Mouse (Mus musculus): ENCODE measurements around the gene Fndc1.

Fndc1 gene

GRCm38 (mm10) chr17:7820176-7820575 lies 6.9 kb downstream of the Fndc1 start:
- no peak for DNase-seq (ENCODE audit: low spot score in 2 of 2)

- DNase-seq (ENCODE audit: low spot score in 2 of 2), result no peak
Measured at GRCm38 (mm10) chr17:7816602-7817001, 10.5 kb downstream of the Fndc1 start.

DNA sequence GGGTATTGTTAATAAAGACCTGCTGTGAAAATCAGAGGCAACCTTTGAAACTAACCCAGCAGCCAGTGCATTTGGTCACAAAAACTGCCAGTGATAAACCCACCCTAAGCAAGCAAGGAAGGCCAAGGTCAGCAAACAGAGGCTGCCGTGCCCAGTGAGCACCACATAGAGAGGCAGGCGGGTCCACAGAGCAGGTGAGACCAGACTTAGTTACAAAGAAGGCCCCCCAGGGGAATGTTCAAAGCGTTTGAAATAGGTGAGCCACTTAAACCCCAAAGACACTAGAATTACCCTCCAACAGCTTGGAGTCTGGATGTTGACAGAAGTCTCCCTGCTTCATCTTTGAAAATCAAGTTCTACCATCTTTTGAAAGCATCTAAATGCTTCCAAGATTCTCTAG lies 12.7 kb downstream of the Fndc1 start:
- no peak for DNase-seq (ENCODE audit: low spot score in 2 of 2)

- no peak for DNase-seq (ENCODE audit: low spot score in 2 of 2)
Measured at GRCm38 (mm10) chr17:7808043-7808442, 19.1 kb downstream of the Fndc1 start.

GRCm38 (mm10) chr17:7805105-7805504 lies 22.0 kb downstream of the Fndc1 start:
- DNase-seq (ENCODE audit: low spot score in 2 of 2), result no peak

DNA sequence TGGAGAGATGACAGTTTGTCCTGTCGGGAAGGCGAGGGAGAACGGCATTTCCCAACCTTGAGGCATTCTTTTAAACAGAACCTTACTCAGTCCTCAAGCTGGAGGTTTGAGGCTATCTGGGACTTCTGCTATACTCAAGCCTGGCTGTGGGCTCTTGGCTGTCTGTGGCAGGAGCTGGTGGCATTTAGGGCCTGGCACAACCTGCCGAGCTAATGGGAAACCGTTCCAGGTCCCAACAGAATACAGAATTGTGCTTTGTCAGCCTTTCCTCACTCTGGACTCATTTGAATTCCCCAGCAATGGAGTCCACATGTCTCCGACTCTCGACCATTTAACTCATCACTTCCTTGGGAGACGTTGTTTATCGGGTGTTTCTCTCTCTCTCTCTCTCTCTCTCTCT lies 24.6 kb downstream of the Fndc1 start:
- no peak for DNase-seq (ENCODE audit: low spot score in 2 of 2)

DNA sequence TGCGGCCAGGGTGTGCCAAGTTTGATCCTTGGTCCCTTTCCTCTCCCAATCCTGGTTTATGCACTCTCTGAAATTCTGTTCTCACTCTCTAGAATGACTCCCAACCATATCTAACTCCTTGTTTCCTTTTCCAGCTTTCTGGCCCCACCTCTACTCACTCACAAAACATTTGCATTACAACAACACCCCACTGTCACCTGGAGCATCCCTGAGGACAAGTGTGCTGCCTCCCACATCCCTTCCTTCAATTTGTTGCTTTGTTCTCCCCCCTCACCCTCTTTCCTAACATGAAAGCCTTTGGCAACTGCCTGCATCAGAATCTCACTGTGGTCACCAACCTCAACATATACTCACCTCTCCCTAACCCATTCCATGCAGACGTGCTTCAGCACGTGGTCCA lies 27.2 kb downstream of the Fndc1 start:
- no peak for DNase-seq (ENCODE audit: low spot score in 2 of 2)

DNA sequence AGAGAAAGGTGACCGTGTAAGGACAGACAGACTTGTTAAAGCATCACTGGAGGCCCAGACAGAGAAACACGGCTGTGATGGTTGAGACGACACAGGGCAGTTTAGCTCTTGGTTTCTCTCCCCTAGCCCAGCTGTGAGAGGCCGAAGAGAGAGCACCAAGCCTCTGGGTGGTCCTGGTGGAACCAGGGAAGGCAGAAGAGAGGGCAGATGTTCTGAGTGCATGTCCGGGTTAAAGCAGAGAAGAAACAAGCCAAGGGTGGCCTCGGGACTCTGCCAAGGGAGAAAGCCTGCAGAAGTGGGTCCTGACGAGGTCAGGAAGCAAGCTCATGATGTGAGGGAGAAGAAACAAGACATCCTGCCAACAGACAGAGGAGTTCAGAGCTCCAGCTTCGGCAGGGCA lies 31.5 kb downstream of the Fndc1 start:
- no peak for DNase-seq (ENCODE audit: low spot score in 2 of 2)

DNA sequence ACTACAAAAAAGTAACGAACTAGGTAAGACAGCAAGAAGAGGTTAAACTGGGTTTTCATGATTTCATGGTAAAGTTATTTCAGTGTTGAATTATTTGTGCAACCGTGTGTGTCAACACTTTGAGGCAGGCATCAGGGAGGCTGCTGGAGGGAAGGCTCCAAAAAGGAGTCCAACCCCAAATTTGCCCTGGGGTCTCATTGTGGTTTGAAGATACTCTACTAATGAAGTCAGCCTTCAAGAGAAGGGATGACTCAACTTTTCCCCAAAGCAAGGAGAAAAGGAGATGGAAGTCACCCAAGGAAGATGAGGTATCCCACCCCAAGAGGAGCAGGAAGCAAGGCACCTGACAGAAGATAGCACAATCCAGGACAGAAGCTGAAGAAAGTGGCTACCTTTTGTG lies 31.9 kb downstream of the Fndc1 start:
- no peak for DNase-seq (ENCODE audit: low spot score in 2 of 2)

GRCm38 (mm10) chr17:7794093-7794492 lies 33.0 kb downstream of the Fndc1 start:
- DNase-seq (ENCODE audit: low spot score in 2 of 2), result no peak

- DNase-seq (ENCODE audit: low spot score in 2 of 2), result no peak
Measured at GRCm38 (mm10) chr17:7790512-7790911, 36.6 kb downstream of the Fndc1 start.

DNA sequence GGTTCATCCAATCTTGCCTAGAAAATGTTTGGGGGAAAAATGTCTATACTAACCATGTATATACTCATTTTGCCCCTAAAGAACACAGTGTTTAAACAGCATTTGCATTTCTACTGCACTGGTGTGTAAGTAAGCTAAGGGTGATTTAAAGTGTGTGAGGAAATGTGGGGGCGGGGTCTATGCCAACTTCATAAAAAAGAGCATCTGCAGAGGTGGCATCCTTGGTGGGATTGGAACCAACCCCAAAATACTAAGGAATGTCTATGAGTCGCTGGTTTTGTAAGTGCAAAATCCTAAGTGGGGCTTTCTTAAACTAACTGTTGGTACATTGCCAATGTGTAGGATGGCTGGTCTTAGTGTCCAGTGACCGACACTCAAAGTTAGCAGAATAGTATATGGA lies 53.0 kb downstream of the Fndc1 start:
- DNase-seq (ENCODE audit: low spot score in 2 of 2), result no peak

DNA sequence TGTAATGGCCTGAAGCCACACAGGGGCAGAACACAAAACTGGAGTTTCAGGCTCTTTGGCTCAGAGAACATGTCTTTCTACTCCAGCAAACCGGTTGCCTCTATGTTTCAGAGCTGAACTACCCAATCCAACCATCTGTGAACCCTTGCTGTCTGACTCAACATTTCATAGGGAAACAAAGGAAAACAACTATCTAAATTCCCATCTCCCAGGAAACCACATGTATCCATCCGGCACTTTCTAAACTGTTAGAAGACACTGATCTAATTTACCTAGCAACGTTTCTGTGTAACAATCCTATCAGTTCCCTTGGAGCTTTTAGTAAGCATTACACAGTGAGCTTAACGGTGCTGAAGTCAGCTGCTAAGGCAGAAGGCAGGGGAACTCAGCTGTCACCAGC lies 67.3 kb downstream of the Fndc1 start:
- no peak for DNase-seq (ENCODE audit: low spot score in 2 of 2)

DNA sequence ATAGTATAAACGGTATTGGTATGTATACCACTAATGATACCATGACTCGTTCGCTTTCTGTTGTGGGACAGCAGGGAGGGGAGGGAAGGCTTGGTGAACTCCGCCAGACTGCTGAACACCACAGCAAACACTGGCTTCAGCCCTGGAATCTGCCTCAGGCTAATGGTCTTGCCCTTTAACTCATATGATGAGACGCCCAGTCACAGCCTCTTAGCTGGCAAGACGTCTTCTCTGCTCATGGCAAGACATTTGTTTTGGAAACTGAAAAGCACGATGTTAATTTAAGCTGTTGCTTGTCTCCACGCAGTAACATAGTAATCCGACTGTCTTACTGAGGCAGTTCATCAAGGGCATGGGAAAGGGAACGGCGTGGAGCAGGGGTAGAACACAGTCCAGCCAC lies 72.1 kb downstream of the Fndc1 start:
- DNase-seq (ENCODE audit: low spot score in 2 of 2), result no peak

DNA sequence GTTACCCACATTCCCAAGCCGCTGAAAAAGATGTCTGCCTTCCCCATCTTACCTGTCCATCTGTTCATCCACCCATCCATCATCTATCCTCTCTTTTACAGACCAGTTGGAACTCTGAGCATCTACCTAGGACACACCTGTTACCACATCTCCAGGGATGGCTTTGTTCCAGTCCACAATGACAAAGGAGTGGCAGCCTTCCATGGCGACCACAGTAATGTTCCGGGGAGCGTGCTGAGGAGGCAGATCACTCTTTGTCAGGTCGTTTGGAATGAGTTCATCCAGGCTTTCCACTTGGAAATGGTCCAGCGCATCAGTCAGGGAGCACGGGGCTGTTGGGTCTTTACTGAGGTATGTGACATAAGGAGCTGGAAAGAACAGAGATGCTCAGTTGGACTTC lies 73.7 kb downstream of the Fndc1 start:
- no peak for DNase-seq (ENCODE audit: low spot score in 2 of 2)

DNA sequence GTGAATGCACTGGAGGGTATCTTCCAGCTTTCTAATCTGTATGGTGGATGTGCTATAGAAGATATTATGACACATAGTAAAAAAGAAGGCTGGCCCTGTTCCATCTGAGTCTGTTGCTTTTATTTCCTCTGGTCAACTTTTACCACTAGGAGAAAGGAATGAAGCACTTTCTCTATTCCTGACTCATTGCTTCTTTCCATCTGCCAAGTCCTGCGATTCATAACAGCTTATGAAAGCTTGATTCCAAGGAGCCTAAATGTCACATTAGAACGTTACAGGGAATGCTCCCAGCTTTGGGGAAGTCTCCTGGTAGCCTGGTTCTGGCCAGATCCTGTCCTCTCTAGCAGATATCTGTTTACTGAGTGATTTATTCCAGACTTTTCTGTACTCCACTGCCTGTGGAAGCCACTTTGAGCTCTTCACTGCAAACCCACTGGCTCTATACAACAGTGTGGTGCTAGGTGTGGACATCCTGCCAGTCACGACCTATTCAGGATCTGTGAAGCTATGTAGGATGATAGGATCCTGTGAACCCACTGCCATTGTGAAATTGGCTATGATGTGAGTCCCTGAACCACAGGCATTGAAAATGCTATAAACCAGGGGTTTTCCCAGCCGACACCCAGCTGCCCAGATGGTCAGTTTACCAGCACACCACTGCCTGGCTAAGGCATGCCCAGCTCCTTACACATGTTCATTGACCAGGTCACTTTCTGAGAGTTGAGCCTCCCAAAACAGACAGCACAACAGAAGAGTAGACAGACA lies 77.9 kb downstream of the Fndc1 start:
- DNase-seq (ENCODE audit: low spot score in 2 of 2), result no peak

GRCm38 (mm10) chr17:7746841-7747240 lies 80.3 kb downstream of the Fndc1 start:
- no peak for DNase-seq (ENCODE audit: low spot score in 2 of 2)

- no peak for DNase-seq (ENCODE audit: low spot score in 2 of 2)
Measured at GRCm38 (mm10) chr17:7744976-7745375, 82.1 kb downstream of the Fndc1 start.

DNA sequence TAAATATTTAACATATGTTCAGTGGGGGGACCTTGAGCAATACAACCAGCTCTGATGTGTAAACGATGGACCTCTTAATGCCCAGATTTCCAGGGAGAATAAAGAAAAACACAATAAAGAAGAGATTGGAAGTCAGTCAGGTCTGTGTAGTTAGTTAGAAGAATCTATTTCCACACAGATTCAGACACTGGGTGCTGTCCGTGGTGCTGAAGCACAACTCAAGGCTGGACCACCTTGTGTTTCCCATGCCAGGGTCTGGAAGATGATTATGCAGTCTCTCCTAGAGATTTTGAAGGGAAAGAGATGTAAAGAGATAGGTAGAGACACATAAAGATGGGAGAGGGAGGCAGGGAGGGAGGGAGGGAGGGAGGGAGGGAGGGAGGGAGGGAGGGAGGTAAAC lies 86.1 kb downstream of the Fndc1 start:
- no peak for DNase-seq (ENCODE audit: low spot score in 2 of 2)

DNA sequence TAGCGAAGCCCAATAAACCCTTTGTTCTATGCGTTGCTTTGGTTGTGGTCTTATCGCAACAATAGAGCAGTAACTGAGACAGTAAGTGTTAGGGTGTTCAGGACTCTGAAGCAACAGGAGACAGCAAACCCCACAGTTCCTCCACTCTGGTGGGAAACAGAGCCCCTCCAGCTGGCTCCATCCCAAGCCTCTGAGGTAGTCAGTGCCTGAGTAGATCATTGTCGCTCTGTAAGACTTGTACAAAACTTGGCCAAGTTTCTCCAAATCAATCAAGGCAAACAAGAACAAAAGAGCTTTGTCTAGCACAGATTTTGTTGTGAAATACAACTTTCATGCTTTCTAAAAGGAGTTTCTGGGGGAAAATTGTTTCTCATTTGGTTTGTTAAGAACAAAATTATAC lies 104.1 kb downstream of the Fndc1 start:
- no peak for DNase-seq (ENCODE audit: low spot score in 2 of 2)

GRCm38 (mm10) chr17:7718886-7719285 lies 108.2 kb downstream of the Fndc1 start:
- no peak for DNase-seq (ENCODE audit: low spot score in 2 of 2)

DNA sequence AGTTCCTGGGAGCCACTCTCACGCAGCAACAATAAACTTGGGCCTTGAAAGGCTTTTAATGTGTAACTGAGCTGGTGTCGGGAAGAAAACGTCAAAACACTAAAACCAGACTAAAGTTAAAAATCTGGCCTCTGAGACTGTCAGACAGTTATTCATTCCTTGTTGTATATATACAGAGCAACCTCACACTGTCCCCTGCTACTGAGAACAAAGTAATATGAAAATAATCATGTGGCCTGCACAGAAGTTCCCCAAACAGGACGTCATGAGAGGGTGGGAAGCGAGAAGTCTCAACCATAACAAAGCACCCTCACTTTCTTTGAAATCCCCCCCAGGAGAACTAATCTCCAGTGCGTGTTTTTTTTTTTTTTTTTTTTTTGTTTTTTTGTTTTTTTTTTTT lies 109.2 kb downstream of the Fndc1 start:
- DNase-seq (ENCODE audit: low spot score in 2 of 2), result no peak

DNA sequence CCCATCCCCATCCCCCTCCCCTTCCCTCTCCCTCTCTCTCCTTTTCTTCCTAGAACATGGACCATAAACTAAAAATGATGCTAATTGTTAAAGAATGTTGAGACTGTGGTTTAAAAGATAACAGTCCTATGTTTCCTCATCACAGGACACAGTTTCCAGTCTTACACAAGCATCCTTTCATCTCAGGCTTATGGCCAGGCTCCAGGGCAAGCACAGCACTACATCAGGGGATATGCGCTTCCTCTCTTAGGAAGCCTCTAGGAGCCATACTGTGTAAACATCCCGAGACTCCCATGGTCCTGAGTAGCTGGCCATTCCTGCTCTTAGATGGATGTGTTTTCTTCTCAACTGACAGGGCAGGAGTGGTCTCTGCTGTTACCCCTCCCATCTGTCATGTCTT lies 114.1 kb downstream of the Fndc1 start:
- DNase-seq (ENCODE audit: low spot score in 2 of 2), result no peak

GRCm38 (mm10) chr17:7707073-7707472 lies 120.0 kb downstream of the Fndc1 start:
- no peak for DNase-seq (ENCODE audit: low spot score in 2 of 2)
